Mouse (Mus musculus) C2C12 (cell line): ENCODE results near the gene Prtg. TPM values are rescaled to one million over a fixed set of nuclear protein-coding genes. Genes with fewer than 3 reads are reported as not detected.

Source experiments
- H3K27me3 ChIP-seq: one replicate; pipeline ENCODE4 v1.6.1; 2011; ENCODE audit not compliant: control insufficient read depth, insufficient read depth, insufficient read length
- H3K36me3 ChIP-seq: one replicate; pipeline ENCODE4 v1.6.1; 2011; ENCODE audit not compliant: control insufficient read depth, insufficient read depth
- H3K4me3 ChIP-seq: one replicate; pipeline ENCODE4 v1.5.1; 2011; ENCODE audit warnings: mild to moderate bottlenecking, control low read depth; ENCODE audit not compliant: poor library complexity, insufficient read depth, severe bottlenecking
- H3K79me2 ChIP-seq: one replicate; pipeline ENCODE4 v1.6.1; 2011; ENCODE audit not compliant: control insufficient read depth, insufficient read depth
- H3K79me3 ChIP-seq: one replicate; pipeline ENCODE4 v1.6.1; 2011; ENCODE audit warnings: low read depth, control low read depth
- H3ac ChIP-seq: one replicate; pipeline ENCODE3; 2011; ENCODE audit warnings: low read depth; ENCODE audit not compliant: control insufficient read depth, insufficient read length
- CEBPB ChIP-seq: IDR thresholded peaks from one replicate; pipeline ENCODE4 v1.6.1; 2011; ENCODE audit warnings: low read depth, mild to moderate bottlenecking, control low read depth, moderate library complexity
- CTCF ChIP-seq: IDR thresholded peaks from one replicate; pipeline ENCODE4 v1.5.1; 2011; ENCODE audit not compliant: control insufficient read depth, insufficient read depth, insufficient read length
- FOSL1 ChIP-seq: IDR thresholded peaks from one replicate; pipeline ENCODE4 v1.8.0; 2011; ENCODE audit warnings: mild to moderate bottlenecking, low read length; ENCODE audit not compliant: poor library complexity, insufficient read depth, severe bottlenecking
- MAX ChIP-seq: IDR thresholded peaks from one replicate; pipeline ENCODE4 v1.6.1; 2011; ENCODE audit warnings: mild to moderate bottlenecking, control low read depth
- MYOD1 ChIP-seq: IDR thresholded peaks from one replicate; pipeline ENCODE4 v1.6.1; 2011; ENCODE audit warnings: low read depth; ENCODE audit not compliant: control insufficient read depth, insufficient read length
- MYOG ChIP-seq: IDR thresholded peaks from one replicate; pipeline ENCODE4 v1.6.1; 2011; ENCODE audit not compliant: control insufficient read depth, insufficient read length; ENCODE audit errors: extremely low read depth
- USF1 ChIP-seq: IDR thresholded peaks from one replicate; pipeline ENCODE4 v1.6.1; 2011; ENCODE audit warnings: low read depth, mild to moderate bottlenecking, control low read depth, moderate library complexity
- polyA plus RNA-seq: library from polyadenylated mRNA; unstranded; fragments of >200 nt; fragmentation: generic; extraction: Trizol; gene quantifications from one replicate; pipeline ENCODE4 v1.2.1, GENCODE M21; 2012; ENCODE audit warnings: missing spikeins

Prtg gene
- polyA plus RNA-seq, 1 experiment: 0.59 TPM

DNA sequence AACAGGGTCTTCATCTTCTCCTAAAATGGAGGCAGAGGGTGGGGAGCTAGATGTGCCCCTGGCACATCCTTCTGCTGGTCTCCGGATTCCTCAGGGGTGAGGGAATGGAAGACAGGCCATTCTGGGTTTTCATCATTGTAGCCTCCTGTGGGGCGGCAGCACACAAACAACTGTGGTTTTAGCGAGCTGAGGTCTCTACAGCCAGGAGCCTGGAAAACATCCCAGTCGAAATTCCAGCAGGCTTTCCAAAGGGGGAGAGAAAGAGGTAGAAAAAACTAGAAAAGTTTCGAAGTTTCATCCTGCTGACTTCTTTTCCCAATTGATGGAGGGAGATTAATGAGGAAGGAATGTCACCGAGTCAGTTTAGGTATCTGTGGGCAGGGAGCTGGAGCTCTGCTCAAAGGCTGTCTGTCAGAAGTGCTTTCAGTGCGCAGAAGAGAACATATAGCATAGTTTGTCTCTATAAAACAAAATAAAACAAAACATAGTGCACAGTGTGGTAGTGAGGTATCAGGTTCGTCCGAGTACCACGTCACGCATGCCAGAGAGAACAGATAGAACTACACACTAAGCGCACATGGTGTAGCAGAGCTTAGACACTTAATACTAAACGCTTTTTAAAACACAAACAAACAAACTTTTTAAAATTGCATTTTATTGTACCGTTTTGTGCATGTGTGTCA lies 16.0 kb upstream of the Prtg start:
- Histone ChIP-seq H3K79me3 (no peaks in the 10 kb centered on the region), H3K79me2 (no peaks in the 10 kb centered on the region), H3K27me3 (no peaks in the 10 kb centered on the region), H3K4me3 (no peak overlapping the region), H3ac (no peak overlapping the region), H3K36me3 (no peaks in the 10 kb centered on the region)
- no peak for TF ChIP-seq CEBPB
- no peak for TF ChIP-seq MYOG
- TF ChIP-seq FOSL1: no peak
- no peak for TF ChIP-seq MYOD1
- no peak for TF ChIP-seq MAX
- TF ChIP-seq USF1: no peak
- no peak for TF ChIP-seq CTCF

DNA sequence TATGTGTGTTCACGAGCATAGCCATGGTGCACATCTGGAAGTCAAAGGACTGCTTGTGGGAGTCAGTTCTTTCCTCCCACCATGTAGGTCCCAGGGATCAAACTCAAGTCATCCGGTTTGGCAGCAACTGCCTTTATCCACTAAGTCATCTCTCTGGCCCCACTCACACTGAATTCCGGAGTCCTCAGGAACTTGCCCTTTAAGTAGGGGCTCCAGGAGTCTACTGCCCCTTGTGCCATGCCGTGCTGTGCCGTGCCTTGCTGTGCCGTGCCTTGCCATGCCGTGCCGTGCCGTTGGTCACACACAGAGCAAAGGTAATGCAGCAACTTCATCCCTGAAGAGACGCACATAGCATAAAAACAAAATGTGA lies 15.5 kb upstream of the Prtg start:
- no peak overlapping the region for H3K4me3 ChIP-seq

DNA sequence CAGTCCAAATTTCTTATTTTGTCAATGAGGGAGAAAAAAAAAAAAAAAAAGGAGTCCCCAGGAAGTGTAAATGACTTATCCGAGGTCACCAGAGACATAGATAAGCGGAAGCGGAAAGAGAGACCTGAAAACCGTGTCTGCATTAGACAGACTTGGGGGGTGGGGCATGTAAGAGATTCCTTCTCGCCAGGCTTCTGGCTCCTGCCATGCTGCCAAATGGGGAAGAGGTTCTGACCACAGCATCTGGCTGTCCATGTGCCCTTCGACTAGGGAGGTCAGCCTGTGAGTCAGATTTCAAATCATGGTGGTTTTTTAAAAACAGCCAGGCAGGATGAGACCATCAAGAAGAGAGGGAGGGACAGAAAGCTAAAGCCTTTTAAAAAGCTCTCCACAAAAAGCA lies 15.0 kb upstream of the Prtg start:
- H3ac ChIP-seq: no peak overlapping the region
- no peaks in the 10 kb centered on the region for H3K79me2 ChIP-seq
- H3K4me3 ChIP-seq: no peak overlapping the region
- no peaks in the 10 kb centered on the region for H3K27me3 ChIP-seq
- TF ChIP-seq USF1 (peak; percentile 31), CTCF (no peak)
- H3K79me3 ChIP-seq: no peaks in the 10 kb centered on the region
- H3K36me3 ChIP-seq: no peaks in the 10 kb centered on the region

More for the DNA sequence above, 15.5 kb upstream of the Prtg start:
- Histone ChIP-seq H3K36me3 (no peaks in the 10 kb centered on the region), H3K79me3 (no peaks in the 10 kb centered on the region), H3K27me3 (no peaks in the 10 kb centered on the region), H3ac (no peak overlapping the region), H3K79me2 (no peaks in the 10 kb centered on the region)
- TF ChIP-seq MYOG (no peak), MYOD1 (no peak), USF1 (no peak), FOSL1 (no peak), MAX (no peak), CEBPB (no peak), CTCF (no peak)

DNA sequence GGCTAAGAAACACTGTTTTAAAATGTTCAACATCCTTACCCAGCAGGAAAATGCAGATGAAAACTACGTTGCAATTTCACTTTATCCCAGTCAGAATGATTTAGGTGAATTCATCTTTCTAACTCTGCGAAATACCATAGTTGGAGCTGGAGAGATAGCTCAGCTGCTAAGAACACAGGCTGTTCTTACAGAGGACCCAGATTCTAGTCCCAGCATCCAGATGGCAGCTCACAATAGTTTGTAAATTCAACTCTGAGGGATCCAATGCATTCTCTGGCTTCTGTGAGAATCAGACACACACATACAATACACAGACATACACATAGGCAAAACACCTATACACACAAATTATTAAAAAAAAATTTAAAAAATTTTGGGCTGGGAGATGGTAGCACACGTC lies 11.4 kb upstream of the Prtg start:
- no peak overlapping the region for H3ac ChIP-seq

DNA sequence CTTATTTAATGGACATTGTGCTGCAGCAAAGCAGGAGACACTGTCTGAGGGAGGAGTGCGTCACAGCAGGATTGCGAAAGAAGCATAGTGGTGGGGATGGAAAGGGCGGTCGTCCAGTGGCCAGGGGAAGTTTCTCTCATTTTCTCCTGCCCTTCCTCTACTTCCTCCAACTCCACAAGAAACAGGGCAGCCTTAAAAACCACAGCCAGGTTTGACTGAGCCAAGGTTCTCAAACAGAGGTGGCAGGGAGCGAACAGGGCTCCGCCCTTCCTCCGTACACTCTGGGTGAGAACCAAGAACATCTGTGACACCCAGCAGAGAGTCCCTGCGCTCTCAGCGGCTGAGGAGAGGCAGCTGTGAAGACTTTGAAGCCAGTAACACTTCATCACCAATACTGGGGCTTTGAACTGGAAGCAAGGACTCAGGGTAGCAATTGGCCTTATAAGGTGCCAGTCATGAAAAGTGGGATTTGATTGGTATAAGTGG lies 9.5 kb upstream of the Prtg start:
- Histone ChIP-seq H3ac (no peak overlapping the region), H3K79me2 (no peaks in the 10 kb centered on the region), H3K79me3 (no peaks in the 10 kb centered on the region), H3K4me3 (no peak overlapping the region), H3K36me3 (no peaks in the 10 kb centered on the region), H3K27me3 (no peaks in the 10 kb centered on the region)
- TF ChIP-seq CEBPB: peak; percentile 93
- TF ChIP-seq CTCF: no peak

More for the DNA sequence above, 11.4 kb upstream of the Prtg start:
- Histone ChIP-seq H3K4me3 (no peak overlapping the region), H3K79me2 (no peaks in the 10 kb centered on the region), H3K36me3 (no peaks in the 10 kb centered on the region), H3K27me3 (no peaks in the 10 kb centered on the region), H3K79me3 (no peaks in the 10 kb centered on the region)
- no peak for TF ChIP-seq FOSL1
- no peak for TF ChIP-seq MAX
- TF ChIP-seq CEBPB: no peak

DNA sequence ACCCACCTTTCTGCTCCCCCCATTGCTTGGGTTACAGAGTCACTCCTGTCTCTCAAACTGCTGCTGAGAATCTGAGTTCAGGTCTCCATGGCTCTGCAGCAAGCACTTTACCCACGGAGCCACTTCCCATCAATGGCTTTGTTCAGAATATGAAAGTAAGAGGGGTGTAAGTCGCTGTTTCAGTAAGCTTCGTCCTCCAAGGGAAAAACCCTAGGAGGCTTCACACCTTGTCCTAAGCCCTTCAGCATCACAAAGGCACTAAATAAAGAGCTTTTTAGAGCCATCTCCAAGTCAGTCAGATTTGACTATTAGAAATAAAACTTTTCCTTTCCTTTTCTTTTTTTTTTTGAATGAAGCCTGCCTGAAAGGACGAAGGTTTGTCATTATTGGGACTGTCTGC lies 3.4 kb upstream of the Prtg start:
- Histone ChIP-seq H3K79me2 (no peaks in the 10 kb centered on the region), H3K79me3 (no peaks in the 10 kb centered on the region), H3ac (no peak overlapping the region), H3K36me3 (no peaks in the 10 kb centered on the region), H3K4me3 (no peak overlapping the region), H3K27me3 (no peaks in the 10 kb centered on the region)
- no peak for TF ChIP-seq MYOD1
- no peak for TF ChIP-seq CTCF
- TF ChIP-seq MYOG: no peak
- TF ChIP-seq USF1: no peak
- no peak for TF ChIP-seq FOSL1
- no peak for TF ChIP-seq MAX
- no peak for TF ChIP-seq CEBPB
